Mouse (Mus musculus) forebrain, embryonic 15.5 days (tissue): ENCODE results near the gene Cd3eap. TPM values are rescaled to one million over a fixed set of nuclear protein-coding genes. Genes with fewer than 3 reads are reported as not detected.

Source experiments
- ATAC-seq: fragments of 200-750 bp; cut with Nextera tagmentation; replicated peaks from 2 replicates; pipeline ENCODE4 v1.8.0; 2017; ENCODE audit warnings: mild to moderate bottlenecking, moderate TSS enrichment, moderate library complexity
- H3K27ac ChIP-seq: fragments of 300-500 bp; sonication (generic); replicated peaks from 2 replicates; pipeline ENCODE4 v1.5.1; 2015; ENCODE audit warnings: mild to moderate bottlenecking, inconsistent platforms
- H3K27me3 ChIP-seq: fragments of 300-500 bp; sonication (generic); 2 replicates; pipeline ENCODE4 v1.6.1; 2015; ENCODE audit warnings: inconsistent platforms
- H3K36me3 ChIP-seq: fragments of 300-500 bp; sonication (generic); 2 replicates; pipeline ENCODE4 v1.6.1; 2015; ENCODE audit warnings: mild to moderate bottlenecking, inconsistent platforms
- H3K4me1 ChIP-seq: fragments of 300-500 bp; sonication (generic); 2 replicates; pipeline ENCODE4 v1.6.1; 2015; ENCODE audit warnings: inconsistent platforms
- H3K4me2 ChIP-seq: fragments of 300-500 bp; sonication (generic); replicated peaks from 2 replicates; pipeline ENCODE4 v1.6.1; 2015; ENCODE audit warnings: mild to moderate bottlenecking, inconsistent platforms
- H3K4me3 ChIP-seq: fragments of 300-500 bp; sonication (generic); 2 replicates; pipeline ENCODE4 v1.5.1; 2015; ENCODE audit warnings: mild to moderate bottlenecking, inconsistent platforms
- H3K9ac ChIP-seq: fragments of 300-500 bp; sonication (generic); replicated peaks from 2 replicates; pipeline ENCODE4 v1.6.1; 2015; ENCODE audit warnings: mild to moderate bottlenecking, inconsistent platforms
- H3K9me3 ChIP-seq: fragments of 300-500 bp; sonication (generic); 2 replicates; pipeline ENCODE4 v1.6.1; 2016; ENCODE audit warnings: inconsistent platforms
- WGBS: fragments of 180-500 bp; shearing (Covaris S2); methylation state at CpG from one replicate; pipeline ENCODE4 v1.1.7; 2015; ENCODE audit warnings: mixed read lengths; 5-methylcytosine and 5-hydroxymethylcytosine counted together
- polyA plus RNA-seq: library from polyadenylated mRNA; unstranded; fragments of >200 nt; fragmentation: Nextera tagmentation; extraction: Ambion mirVana; gene quantifications from 2 replicates; pipeline ENCODE4 v1.2.1, GENCODE M21; 2015

Gene Cd3eap
- polyA plus RNA-seq, 1 experiment from 2014 or later: 23.9 TPM

- H3K9ac ChIP-seq: peak overlapping the region; percentile 58
- WGBS: under 1% methylated on average over 27 of the region's 27 CpGs
- ATAC-seq: 0 out of 2 replicates have a peak, but pooled peaks have one; percentile 14
These were observed 16.7 kb downstream of the Cd3eap start for GRCm38 (mm10) chr7:19342481-19343027.

GRCm38 (mm10) chr7:19341761-19342409 lies 17.4 kb downstream of the Cd3eap start:
- Histone ChIP-seq H3K4me1 (peaks cover 36% of the 10 kb centered on the region), H3K36me3 (no peaks in the 10 kb centered on the region), H3K4me2 (peak overlapping the region; percentile 99), H3K9ac (peak overlapping the region; percentile 58), H3K27ac (no peak overlapping the region), H3K9me3 (no peaks in the 10 kb centered on the region), H3K4me3 (peak overlapping the region; percentile 53), H3K27me3 (0 out of 2 replicates have a peak, but pooled peaks cover 8% of the 10 kb centered on the region)
- WGBS: under 1% methylated on average over 41 of the region's 41 CpGs
- ATAC-seq: no peak

More at GRCm38 (mm10) chr7:19342481-19343027, 16.7 kb downstream of the Cd3eap start:
- Histone ChIP-seq H3K4me1 (peaks cover 36% of the 10 kb centered on the region), H3K27ac (no peak overlapping the region), H3K27me3 (0 out of 2 replicates have a peak, but pooled peaks cover 8% of the 10 kb centered on the region), H3K4me3 (peak overlapping the region; percentile 53), H3K36me3 (no peaks in the 10 kb centered on the region), H3K4me2 (peak overlapping the region; percentile 99), H3K9me3 (no peaks in the 10 kb centered on the region)

GRCm38 (mm10) chr7:19341250-19341649 lies 18.0 kb downstream of the Cd3eap start:
- no peak overlapping the region for H3K27ac ChIP-seq
- WGBS: 22% methylated on average over 10 of the region's 10 CpGs
- H3K9ac ChIP-seq: 0 out of 2 replicates have a peak overlapping the region, but pooled peaks have one; percentile 58
- peak overlapping the region; percentile 99 for H3K4me2 ChIP-seq
- no peak for ATAC-seq
- H3K27me3 ChIP-seq: 0 out of 2 replicates have a peak, but pooled peaks cover 8% of the 10 kb centered on the region
- H3K4me1 ChIP-seq: peaks cover 36% of the 10 kb centered on the region
- H3K4me3 ChIP-seq: peak overlapping the region; percentile 53; the same call in 1 of the 2 replicates
- no peaks in the 10 kb centered on the region for H3K36me3 ChIP-seq
- no peaks in the 10 kb centered on the region for H3K9me3 ChIP-seq

- H3K4me3 ChIP-seq: no peak overlapping the region
- no peak overlapping the region for H3K4me2 ChIP-seq
- no peak overlapping the region for H3K9ac ChIP-seq
- no peak for ATAC-seq
- WGBS: 71% methylated on average over 7 of the region's 7 CpGs
- H3K4me1 ChIP-seq: peaks cover 22% of the 10 kb centered on the region
- no peaks in the 10 kb centered on the region for H3K36me3 ChIP-seq
- 0 out of 2 replicates have a peak, but pooled peaks cover 8% of the 10 kb centered on the region for H3K27me3 ChIP-seq
- no peaks in the 10 kb centered on the region for H3K9me3 ChIP-seq
- H3K27ac ChIP-seq: no peak overlapping the region
These were observed 20.7 kb downstream of the Cd3eap start for GRCm38 (mm10) chr7:19338596-19338995.

- Histone ChIP-seq H3K4me3 (no peak overlapping the region), H3K9me3 (no peaks in the 10 kb centered on the region), H3K4me2 (no peak overlapping the region), H3K36me3 (no peaks in the 10 kb centered on the region), H3K9ac (no peak overlapping the region), H3K27me3 (0 out of 2 replicates have a peak, but pooled peaks cover 8% of the 10 kb centered on the region), H3K4me1 (peaks cover 24% of the 10 kb centered on the region), H3K27ac (no peak overlapping the region)
- WGBS: 59% methylated on average over 2 of the region's 2 CpGs
- ATAC-seq: no peak
These were observed 21.2 kb downstream of the Cd3eap start for GRCm38 (mm10) chr7:19338060-19338459.

- ATAC-seq: no peak
- WGBS: 68% methylated on average over 10 of the region's 10 CpGs
- no peaks in the 10 kb centered on the region for H3K36me3 ChIP-seq
These were observed 22.2 kb downstream of the Cd3eap start for GRCm38 (mm10) chr7:19337122-19337521.

GRCm38 (mm10) chr7:19335583-19335982 lies 23.7 kb downstream of the Cd3eap start:
- Histone ChIP-seq H3K4me1 (peaks cover 10% of the 10 kb centered on the region), H3K27me3 (no peaks in the 10 kb centered on the region), H3K4me3 (no peak overlapping the region), H3K9ac (no peak overlapping the region), H3K9me3 (no peaks in the 10 kb centered on the region), H3K27ac (no peak overlapping the region), H3K4me2 (no peak overlapping the region), H3K36me3 (no peaks in the 10 kb centered on the region)
- no peak for ATAC-seq
- WGBS: 36% methylated on average over 3 of the region's 3 CpGs

More at GRCm38 (mm10) chr7:19337122-19337521, 22.2 kb downstream of the Cd3eap start:
- peaks cover 20% of the 10 kb centered on the region for H3K4me1 ChIP-seq
- no peak overlapping the region for H3K9ac ChIP-seq
- H3K4me2 ChIP-seq: no peak overlapping the region
- H3K4me3 ChIP-seq: no peak overlapping the region
- no peaks in the 10 kb centered on the region for H3K9me3 ChIP-seq
- no peak overlapping the region for H3K27ac ChIP-seq
- H3K27me3 ChIP-seq: 0 out of 2 replicates have a peak, but pooled peaks cover 8% of the 10 kb centered on the region

GRCm38 (mm10) chr7:19332709-19333352 lies 26.5 kb downstream of the Cd3eap start:
- H3K4me3 ChIP-seq: peak overlapping the region; percentile 59
- peak; percentile 51 for ATAC-seq
- WGBS: under 1% methylated on average over 52 of the region's 52 CpGs

GRCm38 (mm10) chr7:19331910-19332309 lies 27.4 kb downstream of the Cd3eap start:
- H3K27ac ChIP-seq: no peak overlapping the region
- 72% methylated on average over 2 of the region's 2 CpGs for WGBS
- H3K9ac ChIP-seq: peak overlapping the region; percentile 80; the same call in 1 of the 2 replicates
- H3K9me3 ChIP-seq: no peaks in the 10 kb centered on the region
- no peak overlapping the region for H3K4me3 ChIP-seq
- no peak overlapping the region for H3K4me2 ChIP-seq
- H3K4me1 ChIP-seq: peaks cover 18% of the 10 kb centered on the region
- no peaks in the 10 kb centered on the region for H3K27me3 ChIP-seq
- H3K36me3 ChIP-seq: no peaks in the 10 kb centered on the region
- ATAC-seq: no peak

More at GRCm38 (mm10) chr7:19332709-19333352, 26.5 kb downstream of the Cd3eap start:
- Histone ChIP-seq H3K4me1 (peaks cover 10% of the 10 kb centered on the region), H3K9ac (peak overlapping the region; percentile 80), H3K27ac (peak overlapping the region; percentile 79), H3K4me2 (peak overlapping the region; percentile 77), H3K9me3 (no peaks in the 10 kb centered on the region), H3K27me3 (no peaks in the 10 kb centered on the region), H3K36me3 (no peaks in the 10 kb centered on the region)

- no peak for ATAC-seq
- Histone ChIP-seq H3K9ac (no peak overlapping the region), H3K4me3 (no peak overlapping the region), H3K9me3 (no peaks in the 10 kb centered on the region), H3K27me3 (no peaks in the 10 kb centered on the region), H3K27ac (no peak overlapping the region), H3K36me3 (no peaks in the 10 kb centered on the region), H3K4me1 (peaks cover 25% of the 10 kb centered on the region), H3K4me2 (no peak overlapping the region)
These were observed 30.9 kb downstream of the Cd3eap start for GRCm38 (mm10) chr7:19328425-19328824.

- Histone ChIP-seq H3K4me1 (peaks cover 23% of the 10 kb centered on the region), H3K27me3 (no peaks in the 10 kb centered on the region), H3K27ac (no peak overlapping the region), H3K4me2 (peak overlapping the region; percentile 83; the same call in 1 of the 2 replicates), H3K4me3 (no peak overlapping the region), H3K36me3 (no peaks in the 10 kb centered on the region), H3K9me3 (no peaks in the 10 kb centered on the region), H3K9ac (no peak overlapping the region)
- no peak for ATAC-seq
- 85% methylated on average over 5 of the region's 5 CpGs for WGBS
These were observed 31.5 kb downstream of the Cd3eap start for GRCm38 (mm10) chr7:19327782-19328181.

GRCm38 (mm10) chr7:19327128-19327527 lies 32.2 kb downstream of the Cd3eap start:
- H3K27me3 ChIP-seq: no peaks in the 10 kb centered on the region
- H3K27ac ChIP-seq: peak overlapping the region; percentile 31; the same call in 1 of the 2 replicates
- H3K9me3 ChIP-seq: no peaks in the 10 kb centered on the region
- H3K36me3 ChIP-seq: no peaks in the 10 kb centered on the region
- peaks cover 19% of the 10 kb centered on the region for H3K4me1 ChIP-seq
- peak; percentile 56 for ATAC-seq
- peak overlapping the region; percentile 44 for H3K9ac ChIP-seq
- peak overlapping the region; percentile 46 for H3K4me3 ChIP-seq
- H3K4me2 ChIP-seq: peak overlapping the region; percentile 83
- WGBS: under 1% methylated on average over 22 of the region's 22 CpGs
